Mouse (Mus musculus) lung, postnatal 36 days (tissue): ENCODE measurements around the gene Rps28.
"Not testable (repeated sequence)": the region's sequence is repeated elsewhere in the genome, so short reads cannot be mapped to it uniquely, and the experiment has no call there.

Source experiments
- DNase-seq: peaks from one replicate; pipeline ENCODE4 v3.0.0; 2022; ENCODE audit warnings: mixed read lengths

Gene Rps28

DNA sequence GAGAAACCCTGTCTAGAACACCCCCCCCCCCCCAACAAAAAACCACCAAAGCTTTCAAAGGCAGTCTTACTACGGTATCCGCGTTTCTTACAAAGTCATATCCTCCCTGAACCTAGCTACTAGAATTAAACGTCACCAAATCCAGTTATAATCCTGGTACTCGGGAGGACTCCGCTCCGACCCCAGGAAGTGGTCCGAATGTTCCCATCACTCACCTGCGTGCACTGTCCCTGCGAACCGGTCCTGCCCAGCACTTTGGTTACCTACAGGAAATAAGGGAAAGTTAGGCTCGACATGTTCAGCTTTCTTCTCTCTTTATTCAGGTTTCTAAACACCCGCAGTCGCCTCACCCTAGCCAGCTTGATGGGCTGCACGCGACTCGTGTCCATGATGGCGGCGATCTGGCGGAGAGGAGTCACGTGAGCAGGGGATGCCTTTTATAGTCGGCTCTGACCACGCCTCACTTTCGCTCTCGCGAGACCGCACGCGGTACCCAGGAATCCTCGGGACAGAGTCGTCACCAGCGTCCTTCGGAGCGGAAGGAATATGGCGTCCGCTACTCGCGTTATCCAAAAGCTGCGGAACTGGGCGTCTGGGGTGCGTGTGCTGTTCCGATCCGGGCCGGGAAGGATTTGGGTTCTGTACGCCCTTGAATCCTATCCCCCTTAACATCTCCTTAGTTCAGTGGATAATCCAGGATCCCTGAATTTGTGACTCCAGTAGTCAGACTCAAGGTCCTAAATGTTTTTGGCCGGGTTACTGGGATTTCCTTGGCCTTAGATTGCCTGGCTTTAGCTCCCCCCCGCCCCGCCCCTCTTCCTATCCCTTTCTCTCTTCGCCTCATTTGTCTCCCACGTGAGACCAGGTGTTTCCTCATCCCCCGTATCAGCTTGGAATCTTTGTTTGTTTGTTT lies at the start of gene Rps28, which contains the start of gene Ndufa7:
TSS of gene Rps28 (minus strand) at position 479 of the 913 bp plus-strand sequence.
TSS of gene Ndufa7 (plus strand) at position 489 of the 913 bp plus-strand sequence.
- DNase-seq, result peak; percentile 99

GRCm38 (mm10) chr17:33873537-33873936 lies 49.2 kb upstream of the Rps28 start, which contains the start of gene Gm7029:
Gm7029 (plus strand) TSS chr17:33873837.
- not testable (repeated sequence) for DNase-seq

- peak; percentile 76 for DNase-seq
Measured at GRCm38 (mm10) chr17:33865330-33866030, 41.1 kb upstream of the Rps28 start.

DNA sequence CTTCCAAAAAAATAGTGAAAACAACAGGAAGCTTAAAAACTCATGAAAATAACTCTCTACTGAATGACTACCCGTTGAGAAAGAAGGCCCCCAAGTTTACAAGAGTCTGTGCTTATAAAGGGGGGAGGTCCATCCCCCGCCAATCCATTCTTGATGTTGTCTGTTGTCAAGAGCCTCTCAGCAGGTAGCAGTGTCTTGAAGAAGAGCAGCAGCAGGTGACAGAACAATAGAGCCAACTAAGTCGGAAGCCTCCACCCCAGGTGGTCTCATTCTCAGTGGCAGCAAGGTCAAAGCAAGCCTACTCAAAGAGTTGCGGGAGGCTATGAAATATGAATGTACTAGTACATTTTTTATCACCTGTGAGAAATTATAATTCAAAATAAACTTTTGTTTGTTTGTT lies 33.5 kb upstream of the Rps28 start:
- no peak for DNase-seq

DNA sequence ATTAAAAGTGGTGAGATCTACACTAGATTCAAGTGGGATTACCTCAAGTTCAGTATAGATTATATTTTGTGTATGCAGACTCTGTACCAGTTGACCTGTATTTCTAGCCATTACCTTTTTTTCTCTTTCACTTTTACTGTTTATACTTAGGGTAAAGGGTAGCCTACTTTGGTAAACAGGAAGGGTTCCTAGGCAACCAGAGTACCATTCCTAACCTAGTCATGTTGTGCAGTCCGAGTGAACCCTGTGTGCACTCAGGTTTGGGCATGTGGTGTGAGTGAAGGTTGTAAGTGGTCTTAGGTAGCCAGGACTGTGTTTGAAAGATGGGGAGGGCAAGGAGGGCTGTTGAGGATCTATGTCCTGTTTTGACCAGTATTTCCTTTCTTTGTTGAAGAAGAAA lies 27.0 kb upstream of the Rps28 start:
- no peak for DNase-seq

DNA sequence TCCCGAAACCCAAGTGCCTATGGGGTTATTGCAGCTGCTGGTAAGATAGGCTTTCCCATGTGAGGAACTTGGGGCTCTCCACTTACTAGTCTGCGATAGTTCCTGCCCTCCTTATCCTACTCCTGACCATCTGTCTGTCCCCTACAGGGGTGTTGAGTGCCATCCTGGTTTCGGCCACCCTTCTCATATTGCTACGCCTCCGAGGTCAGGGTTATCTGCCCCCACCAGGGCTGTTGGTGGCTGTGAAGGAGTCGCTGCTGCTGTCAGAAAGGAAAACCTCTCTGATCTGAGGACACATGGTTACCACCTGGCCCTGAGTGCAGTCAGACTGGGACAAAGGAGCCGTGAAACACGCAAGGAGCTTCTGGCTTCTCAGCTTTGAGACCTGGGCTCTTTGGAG lies 23.8 kb upstream of the Rps28 start:
- DNase-seq, result no peak

- no peak for DNase-seq
Measured at GRCm38 (mm10) chr17:33844196-33844595, 19.8 kb upstream of the Rps28 start.

- DNase-seq, result peak; percentile 95
Measured at GRCm38 (mm10) chr17:33842966-33843795, 18.8 kb upstream of the Rps28 start, which contains the start of gene Cd320. Cd320 (plus strand) TSS chr17:33843091.

DNA sequence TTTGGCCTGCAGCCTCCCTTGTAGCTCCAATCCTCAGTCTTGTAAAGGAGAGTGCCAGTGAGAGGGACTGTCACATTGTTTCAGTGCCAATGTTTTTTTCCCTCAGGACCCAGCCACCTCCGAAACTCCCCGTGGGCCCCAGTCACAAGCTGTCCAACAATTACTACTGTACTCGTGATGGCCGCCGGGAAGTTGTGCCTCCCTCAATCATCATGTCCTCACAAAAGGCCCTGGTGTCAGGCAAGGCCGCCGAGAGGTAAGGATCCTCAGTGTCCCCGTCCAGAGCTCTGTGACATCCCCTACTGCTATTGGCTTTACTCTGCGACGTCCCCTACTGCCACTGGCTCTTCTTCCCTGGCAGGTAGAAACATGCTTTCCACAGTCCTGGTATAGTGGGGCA lies 5.2 kb upstream of the Rps28 start:
- no peak for DNase-seq

GRCm38 (mm10) chr17:33828892-33829291 lies 4.5 kb upstream of the Rps28 start:
- DNase-seq, result peak; percentile 92

- DNase-seq, result peak; percentile 87
Measured at GRCm38 (mm10) chr17:33826850-33827249, 2.5 kb upstream of the Rps28 start.

DNA sequence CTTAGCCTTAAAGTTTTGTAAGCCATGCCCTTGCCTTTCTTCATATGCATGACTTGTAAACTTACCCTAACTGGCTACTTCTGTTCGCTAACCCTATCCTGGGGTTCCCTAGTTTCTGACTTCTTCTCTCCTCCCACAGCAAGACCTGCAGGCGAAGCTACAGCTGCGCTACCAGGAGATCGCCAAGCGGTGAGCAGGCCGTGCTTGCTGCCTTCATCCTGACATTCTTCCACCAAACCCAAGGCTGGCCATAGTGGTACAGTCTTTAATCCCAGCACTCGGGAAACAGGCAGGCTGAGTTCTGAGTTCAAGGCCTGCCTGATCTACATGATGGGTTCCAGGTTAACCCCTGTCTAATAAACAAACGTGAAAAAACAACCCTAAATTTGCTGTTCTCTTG lies 1.1 kb upstream of the Rps28 start:
- DNase-seq, result no peak

DNA sequence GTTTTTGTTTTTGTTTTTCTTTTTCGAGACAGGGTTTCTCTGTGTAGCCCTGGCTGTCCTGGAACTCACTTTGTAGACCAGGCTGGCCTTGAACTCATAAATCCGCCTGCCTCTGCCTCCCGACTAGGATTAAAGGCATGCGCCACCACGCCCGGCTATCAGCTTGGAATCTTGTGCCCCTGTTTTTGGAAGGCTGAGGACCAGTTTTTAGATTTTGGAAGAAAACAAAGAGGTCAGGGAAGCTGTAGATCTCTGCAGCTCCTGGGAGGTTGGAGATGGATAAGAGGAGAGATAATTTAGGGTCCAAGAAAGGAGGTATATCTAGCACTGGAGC lies 602 bp upstream of the Rps28 start:
- not testable (repeated sequence) for DNase-seq

GRCm38 (mm10) chr17:33823171-33823570 lies 1.2 kb downstream of the Rps28 start:
- DNase-seq, result not testable (repeated sequence)

DNA sequence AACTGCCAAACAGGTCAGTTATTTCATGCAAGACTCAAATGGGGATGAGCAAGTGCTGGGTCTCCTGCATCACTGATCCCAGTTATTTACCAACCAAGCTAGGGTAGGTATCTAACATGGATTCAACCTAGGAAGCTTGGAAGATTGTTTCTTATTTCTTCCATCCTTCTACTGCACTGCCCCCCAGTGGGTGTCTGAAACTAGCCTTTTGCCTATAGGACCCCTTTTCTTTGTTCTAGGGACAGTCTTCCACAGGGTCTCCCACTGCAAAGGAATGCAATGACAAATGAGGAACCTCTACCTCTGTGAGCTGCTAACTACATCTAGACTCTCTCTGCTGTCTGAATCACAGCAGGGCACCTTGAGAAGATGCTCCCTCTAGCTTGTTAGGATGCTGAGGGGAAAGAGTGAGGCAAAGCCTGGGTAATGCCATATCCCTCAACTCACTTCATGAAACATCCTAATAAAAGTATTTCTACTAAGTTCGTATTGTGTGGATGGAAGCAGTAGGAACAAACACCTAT lies 1.9 kb downstream of the Rps28 start:
- no peak for DNase-seq

- no peak for DNase-seq
Measured at GRCm38 (mm10) chr17:33817969-33818643, 6.3 kb downstream of the Rps28 start.

DNA sequence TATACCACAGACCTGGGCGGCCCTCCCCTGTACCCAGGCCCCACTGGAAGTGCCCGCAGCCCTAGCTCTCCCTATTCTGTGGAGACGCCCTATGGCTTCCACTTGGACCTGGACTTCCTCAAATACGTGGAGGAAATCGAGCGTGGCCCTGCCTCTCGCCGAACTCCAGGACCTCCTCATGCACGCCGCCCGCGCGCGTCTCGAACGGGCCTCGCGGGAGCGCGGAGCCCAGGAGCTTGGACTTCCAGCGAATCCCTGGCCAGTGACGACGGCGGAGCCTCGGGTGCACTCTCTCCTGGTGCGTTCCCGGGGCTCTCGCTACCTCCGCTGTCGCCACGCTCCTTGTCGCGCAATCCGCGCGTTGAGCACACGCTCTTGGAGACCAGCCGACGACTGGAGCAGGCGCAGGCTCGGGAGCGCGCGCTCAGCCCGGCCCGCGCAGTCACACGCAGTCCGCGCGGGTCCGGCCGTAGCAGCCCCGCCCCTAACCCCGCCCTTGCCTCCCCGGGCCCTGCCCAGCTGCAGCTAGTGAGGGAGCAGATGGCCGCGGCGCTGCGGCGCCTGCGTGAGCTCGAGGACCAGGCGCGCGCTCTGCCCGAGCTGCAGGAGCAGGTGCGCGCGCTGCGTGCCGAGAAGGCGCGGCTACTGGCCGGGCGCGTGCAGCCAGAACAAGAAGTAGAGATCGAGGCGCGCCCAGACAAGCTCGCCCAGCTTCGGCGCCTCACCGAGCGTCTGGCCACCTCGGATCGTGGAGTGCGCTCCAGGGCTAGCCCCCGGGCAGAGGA lies 7.0 kb downstream of the Rps28 start:
- peak; percentile 93 for DNase-seq

GRCm38 (mm10) chr17:33816612-33817011 lies 7.8 kb downstream of the Rps28 start:
- peak; percentile 43 for DNase-seq

- DNase-seq, result no peak
Measured at GRCm38 (mm10) chr17:33815399-33815798, 9.0 kb downstream of the Rps28 start.

DNA sequence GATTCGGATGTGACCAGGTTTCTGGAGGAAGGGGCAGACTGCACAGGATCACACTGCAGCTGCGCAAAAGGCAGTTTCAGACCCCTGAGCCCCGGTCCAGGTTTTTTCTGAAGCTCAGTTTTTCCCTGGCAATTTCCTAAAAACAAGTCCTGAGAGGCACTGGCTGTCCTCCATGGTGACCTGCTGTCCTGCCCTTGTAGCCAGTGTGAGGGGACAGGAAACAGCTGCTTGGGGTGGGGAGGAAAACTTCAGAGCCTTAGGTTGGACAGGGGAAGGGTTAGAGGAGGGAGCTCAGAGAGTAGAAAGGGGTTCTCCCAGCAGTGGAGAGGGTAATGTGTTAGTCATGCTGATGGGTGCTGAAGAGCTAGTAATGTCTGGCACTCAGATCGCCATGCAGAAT lies 11.4 kb downstream of the Rps28 start:
- DNase-seq, result peak; percentile 88

GRCm38 (mm10) chr17:33812475-33812874 lies 11.9 kb downstream of the Rps28 start:
- DNase-seq, result peak; percentile 80
